Mouse (Mus musculus) layer of hippocampus, adult 9-11 months (tissue): ENCODE results near the gene E130308A19Rik.

Experiments used
- DNase-seq: peaks from one replicate; pipeline ENCODE4 v3.0.0; 2022

The E130308A19Rik gene

DNA sequence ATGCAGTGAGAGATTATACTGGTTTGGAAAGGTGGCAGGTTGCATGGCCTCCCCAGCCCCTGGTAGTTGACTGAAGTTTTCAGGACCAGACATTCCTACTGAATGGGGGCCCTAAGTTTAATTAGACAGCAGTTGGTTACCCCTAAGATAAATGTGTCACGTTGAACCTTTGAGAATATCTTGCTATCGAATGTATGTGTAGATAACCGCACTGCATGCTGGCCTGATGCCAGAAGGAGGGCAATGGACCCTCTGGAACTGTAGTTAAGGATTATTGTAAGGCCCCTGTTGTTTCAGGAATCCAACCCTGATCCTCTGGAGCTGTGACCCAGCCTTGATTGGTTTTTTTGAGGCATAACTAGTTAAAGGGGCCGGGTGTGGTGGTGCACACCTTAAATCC lies 58.3 kb downstream of the E130308A19Rik start:
- DNase-seq = no peak

DNA sequence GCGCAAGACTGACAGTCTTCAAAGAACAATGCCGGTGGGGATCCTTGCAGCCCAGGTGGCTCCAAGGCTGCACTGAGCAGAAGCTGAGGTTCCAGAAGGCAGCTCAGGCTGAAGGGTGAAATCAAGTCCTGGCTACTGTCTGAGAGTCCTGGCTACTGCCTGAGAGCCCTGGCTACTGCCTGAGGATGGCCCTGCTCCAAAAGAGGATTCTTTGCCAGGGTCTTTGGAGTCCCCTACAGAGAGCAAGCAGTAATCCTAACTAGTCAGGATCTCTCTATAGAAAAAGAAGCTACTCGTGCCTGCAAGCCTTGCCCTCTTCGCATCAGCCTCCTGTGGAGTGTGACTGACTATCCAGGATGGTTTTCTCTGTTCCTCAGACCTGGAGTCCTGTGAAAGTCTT lies 60.7 kb downstream of the E130308A19Rik start:
- DNase-seq = no peak

GRCm38 (mm10) chr4:59689055-59689454 lies 63.0 kb downstream of the E130308A19Rik start:
- no peak for DNase-seq

DNA sequence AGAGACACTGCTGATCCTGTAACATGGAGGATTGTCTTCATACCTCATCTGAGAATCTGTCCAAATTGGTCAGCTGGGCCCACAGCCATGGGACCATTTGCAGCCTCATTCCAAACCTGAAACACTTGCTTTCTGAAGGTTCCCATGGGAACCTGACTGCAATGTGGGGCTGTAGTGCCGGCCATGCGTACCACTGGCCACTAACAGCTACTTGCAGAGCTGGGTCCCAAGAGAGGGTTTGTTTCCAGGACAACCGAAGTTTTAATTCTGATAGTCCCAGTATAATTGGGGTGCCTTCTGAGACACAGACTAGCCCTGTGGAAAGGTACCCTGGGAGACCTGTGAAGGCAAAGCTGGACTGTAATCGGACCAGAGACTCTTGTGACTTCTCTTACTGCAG lies 64.1 kb downstream of the E130308A19Rik start:
- no peak for DNase-seq

- no peak for DNase-seq
These were observed 70.8 kb downstream of the E130308A19Rik start for GRCm38 (mm10) chr4:59696846-59697245.

DNA sequence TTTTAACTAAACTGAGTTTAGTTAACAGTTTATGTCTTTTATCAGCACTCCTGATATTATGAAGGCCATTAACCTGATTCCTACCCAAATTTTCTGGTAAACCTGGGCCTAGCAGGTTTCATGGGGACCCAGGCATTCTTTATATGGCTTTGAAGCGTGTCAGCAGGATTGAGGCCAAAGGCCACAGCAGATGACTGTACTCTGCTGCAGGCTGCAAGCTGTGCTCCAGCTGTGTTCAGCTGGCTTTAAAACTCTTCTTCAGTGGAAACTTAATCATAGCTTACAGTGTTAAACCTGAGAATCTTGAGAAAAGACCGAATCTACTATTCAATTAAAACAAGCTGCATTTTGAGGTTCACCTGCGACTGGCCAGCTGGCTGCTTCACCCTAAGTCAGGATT lies 71.9 kb downstream of the E130308A19Rik start:
- no peak for DNase-seq

- no peak for DNase-seq
These were observed 73.2 kb downstream of the E130308A19Rik start for GRCm38 (mm10) chr4:59699014-59699792.

GRCm38 (mm10) chr4:59709321-59709720 lies 83.3 kb downstream of the E130308A19Rik start:
- DNase-seq = no peak

- DNase-seq = no peak
These were observed 84.9 kb downstream of the E130308A19Rik start for GRCm38 (mm10) chr4:59710736-59711389.

DNA sequence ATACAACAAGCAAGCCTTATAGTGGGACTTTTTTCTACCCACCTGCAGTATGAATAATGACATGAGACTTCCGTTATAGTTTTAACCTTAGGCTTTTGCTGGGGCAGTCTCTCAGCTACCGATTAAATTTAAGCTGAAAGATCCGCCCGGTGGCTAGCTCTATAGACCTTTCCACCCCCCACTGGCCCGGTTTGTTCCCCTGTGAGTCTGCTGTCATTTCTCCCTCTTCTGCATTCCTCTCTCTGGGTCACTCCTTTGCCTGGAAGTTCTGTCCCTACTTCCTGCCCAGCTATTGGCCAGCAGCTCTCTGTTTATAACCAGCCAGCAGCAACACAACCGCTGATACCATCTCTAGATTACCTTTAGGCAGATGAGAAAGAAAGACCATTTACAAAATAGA lies 86.4 kb downstream of the E130308A19Rik start:
- no peak for DNase-seq

DNA sequence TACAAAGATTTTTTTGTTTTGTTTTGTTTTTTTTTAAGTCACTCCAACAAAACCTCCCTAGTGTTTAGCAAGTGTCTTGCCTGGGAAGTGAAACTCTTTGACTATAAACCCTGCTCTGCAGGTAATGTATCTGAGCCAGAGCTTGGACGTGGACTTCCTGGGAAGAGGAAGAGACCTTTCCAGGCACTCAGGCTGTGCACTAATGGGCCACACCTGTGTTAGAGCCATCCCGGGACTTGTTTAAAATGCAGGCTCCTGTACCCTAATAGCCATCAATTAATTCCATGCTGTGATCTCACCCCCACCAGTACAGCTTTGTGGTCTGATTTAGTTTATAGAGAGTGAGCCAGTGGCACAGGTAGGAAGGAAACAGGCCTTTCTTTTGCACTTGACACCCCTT lies 86.9 kb downstream of the E130308A19Rik start:
- no peak for DNase-seq

DNA sequence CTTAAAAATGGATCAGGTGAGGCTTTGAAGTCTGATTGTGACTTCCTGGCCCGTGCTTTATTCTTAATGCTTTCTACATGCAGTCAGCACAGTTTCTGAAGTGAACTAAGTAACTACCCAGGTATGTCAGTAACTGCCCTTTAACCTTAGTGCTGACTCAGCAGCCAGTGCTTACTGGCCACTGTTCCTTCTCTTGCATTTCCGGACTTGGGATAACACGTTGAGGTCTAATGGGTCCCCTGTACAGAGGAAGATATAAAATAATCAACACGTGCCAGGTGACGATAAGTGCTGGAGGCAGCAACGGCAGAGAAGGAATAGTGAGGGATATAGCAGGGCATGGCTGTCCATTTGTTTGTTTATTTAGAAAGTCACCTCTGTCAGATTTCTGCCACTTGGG lies 88.5 kb downstream of the E130308A19Rik start:
- DNase-seq = no peak

- no peak for DNase-seq
These were observed 88.9 kb downstream of the E130308A19Rik start for GRCm38 (mm10) chr4:59714926-59715325.

GRCm38 (mm10) chr4:59715531-59715930 lies 89.5 kb downstream of the E130308A19Rik start:
- no peak for DNase-seq

GRCm38 (mm10) chr4:59717349-59717748 lies 91.3 kb downstream of the E130308A19Rik start:
- no peak for DNase-seq

GRCm38 (mm10) chr4:59718542-59718941 lies 92.5 kb downstream of the E130308A19Rik start:
- DNase-seq = no peak

DNA sequence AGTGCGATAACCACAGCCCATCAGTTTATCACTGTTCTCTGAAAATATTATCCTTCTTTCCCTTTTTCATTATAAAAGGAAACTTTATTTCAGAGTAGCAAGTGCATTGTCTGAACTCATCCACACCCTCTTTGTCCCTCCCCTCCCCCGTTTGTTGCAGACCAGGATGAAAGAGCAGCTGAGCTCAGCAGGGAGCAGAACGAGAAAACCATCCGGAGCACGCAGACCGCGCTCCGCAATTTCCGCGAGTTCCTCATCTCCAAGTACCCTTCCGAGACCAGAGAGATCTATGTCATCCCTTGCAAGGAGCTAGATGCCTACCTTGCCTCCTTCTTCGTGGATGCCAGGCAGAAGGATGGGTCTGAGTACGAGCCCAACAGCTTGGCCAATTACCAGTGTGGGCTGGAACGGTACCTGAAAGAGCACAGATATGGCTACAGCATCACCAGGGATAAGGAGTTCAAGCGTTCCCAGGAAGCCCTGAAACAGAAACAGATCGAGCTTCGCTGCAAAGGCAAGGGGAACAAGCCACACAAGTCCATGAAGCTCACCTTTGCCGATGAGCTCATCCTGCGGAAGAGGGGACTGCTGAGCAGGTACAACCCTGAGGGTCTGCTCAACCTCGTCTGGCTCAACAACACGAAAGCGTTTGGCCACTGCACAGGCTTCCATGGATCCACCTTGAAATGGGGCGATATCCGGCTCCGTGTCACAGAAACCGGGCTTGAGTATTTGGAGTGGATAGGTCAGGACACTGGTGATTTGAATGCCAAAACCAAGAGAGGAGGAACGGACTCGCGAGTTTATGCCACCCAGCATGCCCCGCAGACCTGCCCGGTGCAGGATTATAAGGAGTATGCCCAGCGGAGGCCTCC lies 93.7 kb downstream of the E130308A19Rik start:
- no peak for DNase-seq

GRCm38 (mm10) chr4:59721811-59722210 lies 95.8 kb downstream of the E130308A19Rik start:
- DNase-seq = no peak

DNA sequence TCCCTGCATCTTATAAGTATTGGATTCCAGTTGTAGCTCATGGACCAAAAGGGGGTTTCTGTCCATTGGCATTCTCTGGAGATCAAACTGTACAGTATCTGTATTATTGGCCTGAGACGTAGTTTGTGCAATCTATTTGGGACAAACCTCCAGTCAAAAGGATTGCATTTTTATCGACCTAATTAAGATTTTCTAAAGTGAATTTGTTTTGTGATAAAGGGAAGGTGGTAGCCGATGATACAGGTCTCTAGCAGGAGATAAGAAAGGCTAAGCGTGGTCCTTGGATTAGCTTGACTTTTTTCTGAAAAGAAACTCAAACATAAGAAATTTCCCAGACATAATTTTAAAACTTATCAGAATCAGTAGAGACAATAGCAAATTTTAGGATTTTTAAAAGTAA lies 99.6 kb downstream of the E130308A19Rik start:
- no peak for DNase-seq

DNA sequence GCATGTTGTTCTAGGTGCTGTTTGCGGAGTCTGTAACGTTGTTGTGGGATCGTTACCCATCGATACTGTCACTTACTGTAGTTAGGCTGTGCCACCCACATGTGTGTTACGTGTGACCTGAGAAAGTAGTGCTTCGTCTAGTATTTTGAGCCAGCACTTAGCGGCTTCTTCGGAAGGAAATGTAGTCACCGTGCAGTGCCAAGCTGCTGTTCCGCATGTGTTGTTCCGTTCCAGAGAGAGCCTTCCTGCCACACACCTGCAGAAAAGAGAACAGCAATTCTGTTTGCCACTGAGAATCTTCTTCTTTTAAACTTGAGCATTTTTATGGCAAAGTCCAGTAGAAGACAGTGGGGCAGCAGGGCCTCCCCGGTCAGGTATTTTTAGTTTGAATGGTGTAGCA lies 100.5 kb downstream of the E130308A19Rik start:
- no peak for DNase-seq

- no peak for DNase-seq
These were observed 101.3 kb downstream of the E130308A19Rik start for GRCm38 (mm10) chr4:59727187-59727877.

DNA sequence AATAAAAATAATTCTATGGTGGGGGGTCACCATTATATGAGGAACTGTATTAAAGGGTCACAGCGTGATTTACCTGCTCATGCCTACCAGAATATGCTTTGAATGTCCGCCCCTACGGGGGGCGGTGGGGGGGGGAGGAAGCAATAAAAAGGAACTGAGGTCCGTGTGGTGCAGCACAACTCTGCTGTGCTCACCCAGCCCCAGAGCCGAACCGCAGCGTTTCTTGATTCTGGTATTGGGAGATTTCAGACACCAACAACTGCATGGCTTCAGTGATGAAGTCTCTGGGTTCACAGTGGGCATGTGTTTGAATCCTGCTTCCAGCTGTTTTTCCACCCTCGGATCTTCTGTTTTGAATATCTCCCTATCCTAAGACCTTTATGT lies 101.9 kb downstream of the E130308A19Rik start:
- no peak for DNase-seq

DNA sequence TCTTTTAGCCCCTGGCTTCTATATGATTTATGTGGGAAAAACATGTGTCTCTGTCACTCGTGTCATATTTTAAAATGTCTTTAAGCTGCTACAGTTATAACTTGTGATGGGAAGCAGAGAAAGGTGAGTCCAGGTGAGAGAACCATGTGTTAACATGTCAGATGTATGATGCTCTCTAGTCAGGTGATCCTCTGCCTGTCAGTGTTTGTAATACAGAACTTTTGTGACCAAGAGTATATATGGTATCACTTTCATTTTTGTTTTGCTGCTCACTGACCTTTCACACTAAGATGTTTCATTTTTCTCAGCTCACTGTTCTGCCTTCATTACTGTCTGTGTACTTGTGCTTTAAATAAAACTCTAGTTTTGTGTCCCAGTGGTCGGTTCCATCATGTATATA lies 102.8 kb downstream of the E130308A19Rik start:
- DNase-seq = no peak
